Mouse (Mus musculus): Measurements from ENCODE around the gene Galntl6.

The Galntl6 gene

DNA sequence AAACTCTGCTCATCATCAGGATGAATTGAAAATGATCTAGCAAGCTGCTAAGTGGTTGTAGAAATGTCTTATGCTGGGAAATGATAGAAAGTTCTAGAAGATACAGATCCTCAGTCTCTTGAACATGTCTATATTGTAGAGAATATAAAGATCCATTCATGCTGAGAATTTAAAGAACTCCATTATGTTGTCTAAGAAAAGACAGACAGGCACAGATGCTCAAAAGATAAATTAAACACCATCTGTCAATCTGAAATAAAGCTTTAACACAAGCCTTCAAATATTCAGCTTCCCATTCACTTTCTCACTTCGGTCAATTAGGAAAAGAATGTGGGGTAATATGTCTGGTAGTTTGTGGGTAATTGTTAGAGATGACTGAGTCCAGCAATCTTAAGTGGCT lies 658.8 kb downstream of the Galntl6 start:
- DNase-seq = peak; percentile 1

DNA sequence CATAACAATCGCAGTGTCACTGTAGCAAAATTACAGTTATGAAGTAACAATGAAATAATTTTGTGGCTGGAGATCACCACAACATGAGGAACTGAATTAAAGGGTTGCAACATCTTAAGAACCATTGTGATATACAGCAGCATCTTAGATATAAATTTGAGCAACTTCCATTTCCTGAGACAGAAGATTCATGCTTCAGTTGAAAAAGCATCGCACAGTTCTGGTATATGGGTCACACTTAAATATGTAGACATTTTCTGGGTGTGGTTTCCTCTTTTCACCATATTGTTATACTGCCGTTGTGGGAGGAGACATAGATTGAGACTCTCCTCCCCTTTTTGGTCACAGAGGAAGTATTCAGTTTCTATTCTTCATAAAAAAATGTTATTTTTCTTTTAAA lies 667.6 kb downstream of the Galntl6 start:
- no peak for DNase-seq

GRCm38 (mm10) chr8:58234220-58234619 lies 678.2 kb downstream of the Galntl6 start:
- DNase-seq = peak; percentile 28

DNA sequence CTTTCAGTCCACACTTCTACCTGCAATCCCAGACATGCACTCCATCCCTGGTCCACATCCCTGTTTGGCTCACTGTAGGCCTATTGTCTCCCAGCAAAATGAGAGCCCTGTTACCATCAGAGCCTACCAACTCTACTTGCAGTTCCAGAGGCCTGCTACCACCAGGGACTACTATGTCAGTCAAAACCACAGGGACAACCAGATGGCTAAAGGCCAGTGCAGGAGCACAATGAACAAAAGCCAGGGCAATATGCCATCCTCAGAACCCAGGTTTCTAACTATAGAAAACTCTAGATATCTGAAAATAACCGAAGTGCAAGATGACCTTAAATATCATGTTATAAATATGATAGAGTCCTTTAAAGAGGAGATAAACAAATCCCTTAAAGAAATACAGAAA lies 683.7 kb downstream of the Galntl6 start:
- DNase-seq = no peak

GRCm38 (mm10) chr8:58217885-58218284 lies 694.6 kb downstream of the Galntl6 start:
- no peak for DNase-seq

- DNase-seq = no peak
Measured at GRCm38 (mm10) chr8:58189694-58190093, 722.7 kb downstream of the Galntl6 start.

- DNase-seq = peak; percentile 59
Measured at GRCm38 (mm10) chr8:58146961-58147360, 765.5 kb downstream of the Galntl6 start.

- DNase-seq = no peak
Measured at GRCm38 (mm10) chr8:58086733-58087132, 825.7 kb downstream of the Galntl6 start.

DNA sequence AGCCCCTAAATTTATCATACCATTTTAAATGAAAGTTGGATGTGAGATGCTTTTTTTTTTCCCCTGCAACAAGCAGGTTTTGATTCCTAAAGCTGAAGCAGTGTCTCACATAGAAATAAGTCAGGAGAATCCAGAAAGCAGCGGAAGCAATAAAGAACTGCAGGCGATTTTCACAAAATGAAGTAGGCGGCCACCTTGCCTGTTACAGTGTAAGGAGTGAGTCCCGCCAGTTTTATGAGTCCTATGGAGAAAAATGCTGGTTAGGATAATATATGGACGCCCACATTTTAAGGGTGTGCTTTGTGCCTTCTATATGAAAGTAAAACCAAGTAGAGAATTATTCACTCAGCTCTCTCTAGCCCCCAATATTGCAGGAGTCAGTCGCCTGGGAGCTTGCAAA lies 827.5 kb downstream of the Galntl6 start:
- DNase-seq = no peak

- DNase-seq = no peak
Measured at GRCm38 (mm10) chr8:58081715-58082114, 830.7 kb downstream of the Galntl6 start.

GRCm38 (mm10) chr8:58074611-58075010 lies 837.8 kb downstream of the Galntl6 start:
- DNase-seq = no peak

- no peak for DNase-seq
Measured at GRCm38 (mm10) chr8:58073733-58074132, 838.7 kb downstream of the Galntl6 start.

DNA sequence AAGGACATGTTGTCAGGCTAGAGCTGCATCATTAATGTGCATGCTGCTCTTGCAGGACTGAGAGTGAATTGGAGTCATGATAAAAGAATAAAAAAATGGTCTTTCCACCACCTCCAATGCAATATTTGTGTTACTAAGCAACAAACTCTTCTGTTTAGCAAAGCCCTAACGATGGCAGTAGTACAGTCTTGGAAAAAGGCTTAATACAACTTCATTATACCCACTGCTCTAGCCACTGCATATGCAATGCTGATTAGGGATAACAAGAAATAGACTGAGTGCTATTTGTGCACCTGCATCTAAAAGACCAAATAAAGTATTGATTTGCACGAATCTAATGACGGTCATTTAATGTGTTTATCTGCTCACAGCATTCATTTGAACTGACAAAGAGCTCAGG lies 880.2 kb downstream of the Galntl6 start:
- no peak for DNase-seq

- DNase-seq = no peak
Measured at GRCm38 (mm10) chr8:58025558-58025957, 886.9 kb downstream of the Galntl6 start.

DNA sequence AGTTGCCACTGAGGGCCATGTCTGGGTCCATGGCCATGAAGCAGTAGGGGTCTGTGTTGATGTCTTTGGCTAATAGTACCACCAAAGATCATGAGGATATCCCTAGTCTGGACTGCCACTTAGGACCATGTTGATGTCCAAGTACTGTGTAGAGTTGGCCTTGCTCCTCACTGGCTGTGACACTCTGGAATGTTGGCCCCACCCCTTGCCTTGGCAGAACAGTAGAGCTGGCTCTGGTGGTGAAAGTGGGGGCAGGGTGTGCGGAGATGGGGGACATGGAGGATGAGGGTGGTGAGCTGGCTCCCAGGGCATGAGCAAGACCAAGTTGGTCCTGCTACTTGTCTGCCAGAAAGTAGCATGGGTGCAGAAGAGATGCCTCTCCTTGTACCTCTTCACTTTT lies 887.3 kb downstream of the Galntl6 start:
- DNase-seq = no peak

DNA sequence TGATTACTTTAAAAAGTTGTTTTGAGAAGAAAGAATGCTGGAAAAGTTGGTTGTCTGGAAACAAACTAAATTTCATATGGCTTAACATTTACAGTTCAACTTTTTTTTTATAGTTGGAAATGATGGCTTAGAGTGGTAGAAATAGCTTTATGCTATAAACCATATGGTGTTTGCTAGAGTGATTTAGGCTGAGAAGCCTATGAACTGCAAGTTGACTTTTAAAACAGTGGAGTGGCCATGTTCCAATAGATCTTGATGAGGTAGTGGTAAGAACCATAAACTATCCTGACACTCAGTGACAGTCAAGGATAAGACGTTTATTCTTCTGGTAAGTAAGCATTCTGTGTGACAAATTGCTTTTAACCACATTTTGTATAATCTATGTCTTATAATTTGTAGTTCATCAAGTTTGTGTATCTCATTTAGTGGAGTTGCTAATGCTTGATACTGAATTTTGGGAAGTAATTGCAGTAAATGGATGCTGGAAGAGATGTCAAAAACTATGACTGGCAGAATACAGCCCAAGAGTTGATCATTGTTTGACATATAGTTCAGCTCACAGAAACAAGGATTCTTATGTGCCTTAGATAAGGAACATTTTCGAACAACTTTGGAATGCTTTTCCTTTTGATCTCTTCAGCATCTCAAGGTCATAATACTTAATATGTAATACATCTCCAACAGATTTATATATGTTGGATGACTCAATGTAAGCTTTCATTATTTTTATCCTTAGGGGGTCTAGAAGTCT lies 888.8 kb downstream of the Galntl6 start:
- no peak for DNase-seq

DNA sequence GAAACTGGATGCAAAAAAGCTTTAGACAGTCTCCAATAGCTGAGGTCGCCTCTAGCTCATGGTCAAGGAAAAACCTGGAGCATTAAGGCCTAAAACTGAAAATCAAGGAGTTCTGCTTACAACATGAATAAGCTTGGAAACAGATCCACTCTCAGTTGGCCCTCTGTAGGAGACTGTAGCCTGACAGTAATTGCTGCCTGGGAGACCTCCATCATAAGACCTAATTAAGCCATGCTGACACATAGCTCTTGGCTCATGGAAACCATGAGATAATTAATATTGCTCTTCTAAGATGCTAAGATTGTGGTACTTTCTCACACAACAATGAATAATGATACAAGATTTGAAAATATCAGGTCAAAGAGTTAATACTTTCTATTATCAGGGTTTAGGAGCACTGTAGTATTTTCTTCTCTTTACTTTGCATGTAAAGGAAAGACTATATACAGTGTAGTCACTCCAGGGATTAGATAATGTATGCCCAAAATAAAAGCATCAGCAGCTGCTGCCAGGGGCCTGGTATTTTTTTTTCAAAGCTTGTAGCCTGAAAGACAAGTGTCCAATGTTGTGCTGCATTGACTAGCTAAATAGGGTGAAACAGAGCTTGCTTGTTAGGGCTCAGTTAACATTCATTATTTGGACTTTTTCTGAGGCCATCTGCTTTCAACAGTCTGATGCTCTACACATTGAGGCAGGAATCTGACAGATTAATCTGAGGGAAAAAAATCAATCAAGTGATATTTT lies 922.8 kb downstream of the Galntl6 start:
- no peak for DNase-seq

DNA sequence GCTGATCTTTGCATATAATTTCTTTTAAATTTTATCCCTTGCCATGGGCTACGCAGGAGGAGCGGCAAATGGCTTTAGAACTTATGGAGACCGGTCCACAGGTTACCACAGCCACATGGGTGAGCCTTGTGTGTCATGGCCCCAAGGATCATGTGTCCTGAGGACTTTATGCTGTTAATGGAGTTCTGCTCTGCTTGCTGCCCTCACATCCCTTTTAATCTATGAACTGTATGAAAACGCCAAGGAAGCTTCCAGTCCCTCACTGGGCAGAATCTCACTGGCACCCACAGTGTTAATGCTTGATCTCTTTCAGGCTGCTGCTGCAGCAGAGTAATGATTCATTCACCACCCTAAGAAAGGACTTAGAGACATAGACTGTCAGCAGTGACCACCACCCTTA lies 935.1 kb downstream of the Galntl6 start:
- no peak for DNase-seq

DNA sequence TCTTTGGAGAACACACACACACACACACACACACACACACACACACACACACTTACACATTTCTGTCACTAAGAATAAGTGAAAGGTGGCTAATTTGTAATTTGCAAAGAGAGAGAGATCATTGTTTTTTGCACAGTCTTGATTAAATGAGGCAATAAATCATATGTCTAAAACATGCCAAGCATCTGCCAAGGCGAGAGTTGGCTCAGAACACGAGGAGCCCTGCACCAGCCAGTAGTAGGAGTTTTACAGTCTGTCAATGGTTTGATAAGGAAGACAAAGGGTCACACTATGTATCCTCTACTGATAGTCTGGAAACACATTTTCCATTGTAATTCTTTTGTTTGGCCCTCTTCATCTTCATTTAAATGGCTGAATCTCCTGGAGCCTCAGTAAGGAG lies 938.3 kb downstream of the Galntl6 start:
- no peak for DNase-seq

DNA sequence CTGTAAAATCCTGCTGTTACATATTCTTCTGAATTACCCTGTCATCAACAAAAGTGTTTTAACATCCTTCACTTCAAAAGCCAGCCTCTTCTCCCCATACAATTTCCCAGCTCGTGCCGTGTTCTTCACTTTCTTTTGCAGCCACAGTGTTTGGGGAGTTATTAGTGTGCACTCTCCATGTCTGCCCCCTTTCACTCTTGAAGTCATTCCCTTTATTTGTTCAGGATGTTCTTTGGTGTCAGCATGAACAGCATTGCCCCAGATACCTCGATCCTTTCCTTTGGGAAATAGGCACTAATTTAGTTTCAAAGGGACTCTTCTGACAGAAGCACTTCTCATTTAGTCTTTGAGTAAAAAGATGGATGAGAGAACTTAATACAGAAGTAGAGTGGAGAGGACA lies 939.6 kb downstream of the Galntl6 start:
- DNase-seq = no peak

GRCm38 (mm10) chr8:57966676-57967075 lies 945.8 kb downstream of the Galntl6 start:
- peak; percentile 64 for DNase-seq

DNA sequence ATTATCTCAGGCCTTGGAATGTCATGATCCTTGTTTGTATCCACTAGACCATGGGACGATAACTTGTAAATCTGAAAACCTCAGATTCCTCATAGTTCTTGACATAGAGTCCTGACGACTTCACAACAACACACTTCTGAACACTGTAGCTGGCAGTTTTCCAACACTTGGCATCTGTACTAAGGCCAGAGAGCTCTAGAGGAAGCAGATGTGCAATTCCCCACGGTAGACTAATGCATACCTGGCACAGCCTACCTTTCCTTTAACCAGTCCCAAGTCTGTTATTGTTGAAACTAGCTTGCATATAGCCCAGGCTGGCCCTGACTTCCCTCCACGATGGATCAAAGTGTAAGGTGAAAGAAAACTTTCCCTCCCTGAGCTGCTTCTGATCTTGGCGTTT lies 946.9 kb downstream of the Galntl6 start:
- peak; percentile 19 for DNase-seq

DNA sequence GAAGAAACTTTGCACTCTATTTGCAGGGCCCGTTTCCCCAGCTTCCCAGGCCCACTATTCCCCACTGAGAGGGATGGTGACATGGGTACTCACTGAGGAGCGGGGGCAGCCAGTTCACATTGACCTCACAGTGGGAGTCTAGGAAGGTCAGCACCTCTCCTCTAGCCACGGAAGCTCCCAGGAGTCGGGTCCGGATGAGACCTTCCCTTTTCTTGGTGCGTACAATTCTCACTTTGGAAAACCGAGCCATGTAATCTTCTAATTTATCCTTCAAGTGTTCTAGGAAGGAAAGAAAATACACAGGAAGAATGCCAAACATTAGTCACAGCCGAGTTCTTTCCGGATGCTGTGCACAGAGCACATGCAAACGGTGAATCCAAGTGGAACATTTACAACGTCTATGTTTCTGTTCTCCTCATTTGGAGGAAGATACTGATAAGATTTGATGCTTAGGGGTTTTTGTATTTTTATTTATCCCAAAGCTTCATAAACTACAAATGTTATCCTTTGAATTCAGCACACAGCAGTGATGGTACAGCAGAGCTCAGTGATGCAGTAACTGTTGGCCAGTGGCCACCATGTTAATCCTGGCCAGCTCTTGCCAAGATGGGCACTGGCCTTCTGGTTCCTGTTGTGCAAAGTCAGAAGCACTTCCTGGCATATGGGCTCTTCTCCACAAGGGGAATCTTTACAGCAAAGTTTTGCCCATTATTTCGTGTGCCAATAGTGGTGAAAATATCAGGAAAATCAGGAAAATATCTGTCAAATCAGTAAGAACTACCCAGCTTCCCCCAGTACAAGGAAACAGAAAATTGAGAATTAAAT lies 949.9 kb downstream of the Galntl6 start:
- DNase-seq = no peak

DNA sequence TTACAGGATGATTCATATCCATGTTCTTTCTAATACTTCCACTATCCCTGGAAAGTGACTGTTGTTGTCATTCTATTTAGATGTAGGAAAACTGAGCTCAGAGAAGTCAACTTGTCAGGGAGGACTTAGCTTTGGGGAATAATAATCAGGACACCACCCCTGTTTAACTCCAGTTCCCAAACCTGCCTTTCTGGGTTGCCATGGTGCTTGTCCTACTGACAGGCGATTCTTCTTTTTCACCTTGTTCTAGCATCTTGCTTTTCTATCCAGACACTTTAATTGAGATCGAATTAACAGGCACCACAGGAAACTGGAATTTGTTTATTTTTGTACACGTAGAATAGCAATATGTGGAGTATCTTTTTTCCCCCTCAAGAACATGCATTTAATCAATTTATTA lies 953.3 kb downstream of the Galntl6 start:
- DNase-seq = no peak
